Mouse (Mus musculus): ENCODE data around the gene Ggnbp2. TPM values are rescaled to one million over a fixed set of nuclear protein-coding genes. Genes with fewer than 3 reads are reported as not detected.

The Ggnbp2 gene
- polyA plus RNA-seq, 1 experiment from 2014 or later: 66.1 TPM

DNA sequence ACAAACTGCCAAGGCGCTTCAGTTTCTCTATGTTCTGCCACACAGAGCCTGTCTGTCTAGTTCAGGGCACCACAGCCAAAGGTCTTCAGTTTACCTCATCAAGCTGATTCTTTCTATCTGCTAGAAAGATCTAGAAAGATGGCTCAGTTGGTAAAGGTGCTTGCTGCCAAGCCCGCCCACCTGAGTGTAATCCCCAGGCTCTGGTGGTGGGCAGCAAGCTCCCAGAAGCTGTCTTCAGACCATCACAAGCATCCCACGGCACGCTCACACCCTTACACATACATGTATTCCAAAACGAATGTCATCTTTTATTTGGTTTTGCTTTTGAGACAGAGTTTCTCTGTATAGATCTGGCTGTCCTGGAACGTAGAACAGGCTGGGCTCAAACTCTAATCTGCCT is 37.9 kb upstream of the Ggnbp2 start:
- peaks cover 96% of the 10 kb centered on the region for H3K36me3 ChIP-seq (ENCODE audit: control insufficient read depth, insufficient read depth, low read length)
- no peak overlapping the region for H3K4me3 ChIP-seq (ENCODE audit: low read depth, low read length)
- no peak for ATAC-seq (replicated peaks; ENCODE audit: low FRiP score, low TSS enrichment, low read depth)

GRCm38 (mm10) chr11:84907081-84907480 is 36.5 kb upstream of the Ggnbp2 start:
- no peaks in the 10 kb centered on the region for H3K4me1 ChIP-seq (replicated peaks; ENCODE audit: control insufficient read depth, insufficient read depth, low read length)
- H3K27me3 ChIP-seq (replicated peaks; ENCODE audit: control insufficient read depth, insufficient read depth, low read length): no peaks in the 10 kb centered on the region
- no peak overlapping the region for H3K9ac ChIP-seq (ENCODE audit: low read length)
- DNase-seq (ENCODE audit: low spot score) (no peak), ATAC-seq (replicated peaks; ENCODE audit: low FRiP score, low TSS enrichment, low read depth) (no peak)
- H3K4me3 ChIP-seq (ENCODE audit: low read depth, low read length): no peak overlapping the region
- H3K27ac ChIP-seq (ENCODE audit: low read depth): no peak overlapping the region
- H3K9me3 ChIP-seq (ENCODE audit: control insufficient read depth, low read length): no peaks in the 10 kb centered on the region
- peaks cover 97% of the 10 kb centered on the region for H3K36me3 ChIP-seq (ENCODE audit: control insufficient read depth, insufficient read depth, low read length)
- 79% methylated on average over 3 of the region's 3 CpGs for WGBS
- no peak overlapping the region for H3K4me2 ChIP-seq (ENCODE audit: low read length)

More for the DNA sequence above, 37.9 kb upstream of the Ggnbp2 start:
- WGBS: 86% methylated on average over 6 of the region's 6 CpGs
- Histone ChIP-seq H3K27me3 (replicated peaks; ENCODE audit: control insufficient read depth, insufficient read depth, low read length) (no peaks in the 10 kb centered on the region), H3K4me2 (ENCODE audit: low read length) (no peak overlapping the region), H3K9me3 (ENCODE audit: control insufficient read depth, low read length) (no peaks in the 10 kb centered on the region), H3K27ac (ENCODE audit: low read depth) (no peak overlapping the region), H3K9ac (ENCODE audit: low read length) (no peak overlapping the region), H3K4me1 (replicated peaks; ENCODE audit: control insufficient read depth, insufficient read depth, low read length) (no peaks in the 10 kb centered on the region)
- no peak for DNase-seq (ENCODE audit: low spot score)

GRCm38 (mm10) chr11:84904597-84905144 is 34.1 kb upstream of the Ggnbp2 start:
- 88% methylated on average over 9 of the region's 9 CpGs for WGBS
- Histone ChIP-seq H3K27me3 (replicated peaks; ENCODE audit: control insufficient read depth, insufficient read depth, low read length) (no peaks in the 10 kb centered on the region), H3K9ac (ENCODE audit: low read length) (no peak overlapping the region), H3K9me3 (ENCODE audit: control insufficient read depth, low read length) (no peaks in the 10 kb centered on the region), H3K4me3 (ENCODE audit: low read depth, low read length) (no peak overlapping the region), H3K36me3 (ENCODE audit: control insufficient read depth, insufficient read depth, low read length) (peaks cover 99% of the 10 kb centered on the region), H3K27ac (ENCODE audit: low read depth) (no peak overlapping the region), H3K4me1 (replicated peaks; ENCODE audit: control insufficient read depth, insufficient read depth, low read length) (no peaks in the 10 kb centered on the region), H3K4me2 (ENCODE audit: low read length) (no peak overlapping the region)
- DNase-seq (ENCODE audit: low spot score) (no peak), ATAC-seq (replicated peaks; ENCODE audit: low FRiP score, low TSS enrichment, low read depth) (no peak)

DNA sequence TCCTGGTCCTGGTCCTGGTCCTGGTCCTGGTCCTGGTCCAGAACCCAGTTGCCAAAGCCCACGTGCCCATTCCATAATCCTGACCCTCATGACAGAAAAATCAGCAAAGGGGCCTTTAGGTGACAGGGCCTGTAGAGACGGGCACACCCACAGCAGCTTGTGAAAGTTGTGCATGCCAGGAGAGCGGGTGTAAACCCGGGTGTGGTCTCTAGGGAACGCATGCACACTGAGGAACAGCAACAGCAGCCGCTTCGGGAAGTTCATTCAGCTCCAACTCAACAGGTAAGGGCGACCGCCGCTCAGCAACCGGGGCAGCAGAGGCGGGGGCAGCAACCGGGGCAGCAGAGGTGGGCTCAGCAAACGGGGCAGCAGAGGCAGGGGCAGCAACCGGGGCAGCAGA is 22.5 kb upstream of the Ggnbp2 start:
- no peak for DNase-seq (ENCODE audit: low spot score)

GRCm38 (mm10) chr11:84891705-84892104 is 21.1 kb upstream of the Ggnbp2 start:
- Histone ChIP-seq H3K9ac (ENCODE audit: low read length) (no peak overlapping the region), H3K4me3 (ENCODE audit: low read depth, low read length) (no peak overlapping the region), H3K27ac (ENCODE audit: low read depth) (no peak overlapping the region), H3K27me3 (replicated peaks; ENCODE audit: control insufficient read depth, insufficient read depth, low read length) (no peaks in the 10 kb centered on the region), H3K4me1 (replicated peaks; ENCODE audit: control insufficient read depth, insufficient read depth, low read length) (no peaks in the 10 kb centered on the region), H3K4me2 (ENCODE audit: low read length) (no peak overlapping the region), H3K9me3 (ENCODE audit: control insufficient read depth, low read length) (no peaks in the 10 kb centered on the region), H3K36me3 (ENCODE audit: control insufficient read depth, insufficient read depth, low read length) (peaks cover 59% of the 10 kb centered on the region)
- 91% methylated on average over 7 of the region's 7 CpGs for WGBS
- DNase-seq (ENCODE audit: low spot score): no peak
- no peak for ATAC-seq (replicated peaks; ENCODE audit: low FRiP score, low TSS enrichment, low read depth)

More for the DNA sequence above, 22.5 kb upstream of the Ggnbp2 start:
- Histone ChIP-seq H3K4me1 (replicated peaks; ENCODE audit: control insufficient read depth, insufficient read depth, low read length) (no peaks in the 10 kb centered on the region), H3K4me3 (ENCODE audit: low read depth, low read length) (no peak overlapping the region), H3K9ac (ENCODE audit: low read length) (no peak overlapping the region), H3K4me2 (ENCODE audit: low read length) (no peak overlapping the region), H3K27me3 (replicated peaks; ENCODE audit: control insufficient read depth, insufficient read depth, low read length) (no peaks in the 10 kb centered on the region), H3K27ac (ENCODE audit: low read depth) (no peak overlapping the region), H3K9me3 (ENCODE audit: control insufficient read depth, low read length) (no peaks in the 10 kb centered on the region), H3K36me3 (ENCODE audit: control insufficient read depth, insufficient read depth, low read length) (peaks cover 65% of the 10 kb centered on the region)
- 92% methylated on average over 15 of the region's 15 CpGs for WGBS
- ATAC-seq (replicated peaks; ENCODE audit: low FRiP score, low TSS enrichment, low read depth): no peak

GRCm38 (mm10) chr11:84889492-84889891 is 18.9 kb upstream of the Ggnbp2 start:
- Histone ChIP-seq H3K36me3 (ENCODE audit: control insufficient read depth, insufficient read depth, low read length) (peaks cover 64% of the 10 kb centered on the region), H3K9ac (ENCODE audit: low read length) (no peak overlapping the region), H3K4me3 (ENCODE audit: low read depth, low read length) (no peak overlapping the region), H3K4me1 (replicated peaks; ENCODE audit: control insufficient read depth, insufficient read depth, low read length) (no peaks in the 10 kb centered on the region), H3K9me3 (ENCODE audit: control insufficient read depth, low read length) (no peaks in the 10 kb centered on the region), H3K27ac (ENCODE audit: low read depth) (no peak overlapping the region), H3K4me2 (ENCODE audit: low read length) (no peak overlapping the region), H3K27me3 (replicated peaks; ENCODE audit: control insufficient read depth, insufficient read depth, low read length) (no peaks in the 10 kb centered on the region)
- WGBS: 91% methylated on average over 2 of the region's 2 CpGs
- ATAC-seq (replicated peaks; ENCODE audit: low FRiP score, low TSS enrichment, low read depth) (no peak), DNase-seq (ENCODE audit: low spot score) (no peak)

GRCm38 (mm10) chr11:84888025-84888424 is 17.4 kb upstream of the Ggnbp2 start:
- Histone ChIP-seq H3K9me3 (ENCODE audit: control insufficient read depth, low read length) (no peaks in the 10 kb centered on the region), H3K9ac (ENCODE audit: low read length) (no peak overlapping the region), H3K4me1 (replicated peaks; ENCODE audit: control insufficient read depth, insufficient read depth, low read length) (no peaks in the 10 kb centered on the region), H3K36me3 (ENCODE audit: control insufficient read depth, insufficient read depth, low read length) (peaks cover 70% of the 10 kb centered on the region), H3K4me3 (ENCODE audit: low read depth, low read length) (no peak overlapping the region), H3K4me2 (ENCODE audit: low read length) (no peak overlapping the region), H3K27ac (ENCODE audit: low read depth) (no peak overlapping the region), H3K27me3 (replicated peaks; ENCODE audit: control insufficient read depth, insufficient read depth, low read length) (no peaks in the 10 kb centered on the region)
- DNase-seq (ENCODE audit: low spot score) (no peak), ATAC-seq (replicated peaks; ENCODE audit: low FRiP score, low TSS enrichment, low read depth) (no peak)
- 97% methylated on average over 8 of the region's 8 CpGs for WGBS

- 82% methylated on average over 11 of the region's 11 CpGs for WGBS
- Histone ChIP-seq H3K4me1 (replicated peaks; ENCODE audit: control insufficient read depth, insufficient read depth, low read length) (no peaks in the 10 kb centered on the region), H3K4me2 (ENCODE audit: low read length) (no peak overlapping the region), H3K9me3 (ENCODE audit: control insufficient read depth, low read length) (no peaks in the 10 kb centered on the region), H3K36me3 (ENCODE audit: control insufficient read depth, insufficient read depth, low read length) (peaks cover 59% of the 10 kb centered on the region), H3K9ac (ENCODE audit: low read length) (no peak overlapping the region), H3K4me3 (ENCODE audit: low read depth, low read length) (no peak overlapping the region), H3K27me3 (replicated peaks; ENCODE audit: control insufficient read depth, insufficient read depth, low read length) (no peaks in the 10 kb centered on the region), H3K27ac (ENCODE audit: low read depth) (peak overlapping the region; percentile 59)
- no peak for DNase-seq (ENCODE audit: low spot score)
- ATAC-seq (replicated peaks; ENCODE audit: low FRiP score, low TSS enrichment, low read depth): no peak
Measured at GRCm38 (mm10) chr11:84886767-84887511, 16.3 kb upstream of the Ggnbp2 start.

DNA sequence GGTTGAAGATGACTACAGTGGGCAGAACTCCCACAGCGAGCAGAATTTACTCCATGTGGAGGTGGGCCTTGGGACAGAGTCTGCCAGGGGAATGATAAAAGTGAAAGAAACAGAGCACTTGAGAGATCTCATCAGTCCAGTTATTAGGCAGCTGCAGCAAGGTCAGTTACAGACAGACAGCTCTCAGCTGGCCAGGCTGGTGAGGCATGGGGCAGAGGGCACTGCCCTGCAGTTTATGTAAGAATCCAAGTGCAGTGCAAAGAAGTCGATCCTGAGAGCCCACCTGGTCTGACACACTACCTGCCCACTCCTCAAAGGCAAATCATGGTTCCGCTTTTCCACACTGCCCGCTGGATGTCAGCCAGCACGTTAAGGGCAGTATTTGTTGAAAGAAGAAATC is 15.6 kb upstream of the Ggnbp2 start:
- Histone ChIP-seq H3K4me1 (replicated peaks; ENCODE audit: control insufficient read depth, insufficient read depth, low read length) (peaks cover 3% of the 10 kb centered on the region; the same call in 1 of the 2 replicates), H3K27ac (ENCODE audit: low read depth) (peak overlapping the region; percentile 43), H3K27me3 (replicated peaks; ENCODE audit: control insufficient read depth, insufficient read depth, low read length) (no peaks in the 10 kb centered on the region), H3K9ac (ENCODE audit: low read length) (no peak overlapping the region), H3K9me3 (ENCODE audit: control insufficient read depth, low read length) (no peaks in the 10 kb centered on the region), H3K36me3 (ENCODE audit: control insufficient read depth, insufficient read depth, low read length) (peaks cover 54% of the 10 kb centered on the region), H3K4me3 (ENCODE audit: low read depth, low read length) (no peak overlapping the region), H3K4me2 (ENCODE audit: low read length) (no peak overlapping the region)
- ATAC-seq (replicated peaks; ENCODE audit: low FRiP score, low TSS enrichment, low read depth) (no peak), DNase-seq (ENCODE audit: low spot score) (no peak)
- 89% methylated on average over 5 of the region's 5 CpGs for WGBS
